Mouse (Mus musculus): ENCODE measurements around the gene 4933415A04Rik.

- TF ChIP-seq CTCF (IDR thresholded peaks at IDR 0.05; ENCODE audit: extremely low read depth, insufficient read depth, insufficient read length, insufficient replicate concordance) = no peak
- TF ChIP-seq POLR2A (IDR thresholded peaks at IDR 0.05; ENCODE audit: low read depth, low read length) = no peak
These were observed 47.0 kb upstream of the 4933415A04Rik start for GRCm38 (mm10) chr11:43539863-43540262.
